ENCODE assay signal across 1 mouse cellular context in the genomic region with DNA sequence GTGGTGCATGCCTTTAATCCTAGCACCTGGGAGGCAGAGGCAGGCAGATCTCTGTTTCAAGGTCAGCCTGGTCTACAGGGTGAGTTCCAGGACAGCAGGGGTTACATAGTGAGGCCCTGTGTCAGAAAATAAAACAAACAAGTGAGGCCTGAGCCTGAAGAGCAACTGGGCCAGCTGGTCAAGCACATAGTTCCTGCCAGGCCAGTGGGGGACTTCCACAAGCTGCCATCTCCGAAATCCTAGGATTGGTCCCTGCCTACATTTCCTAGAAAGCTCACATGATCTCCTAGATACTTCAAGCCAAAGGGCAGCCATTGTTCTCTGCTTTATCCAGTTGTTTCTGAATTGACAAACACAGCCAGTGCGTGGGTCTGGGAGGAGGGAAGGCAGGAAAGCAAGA. TPM values are rescaled to one million over a fixed set of nuclear protein-coding genes. Genes with fewer than 3 reads are reported as not detected.
"Had no signal": no experiment of that assay in that cellular context is flagged by ENCODE, and none has a peak within 500 bp of the region (broad histone marks: within the 10 kb centered on the region; RNA-seq: fewer than 3 reads in every experiment).

No protein-coding gene starts in this region.

RNA-seq across cellular contexts. Expression of gene Dnm1, which starts 57.3 kb away (rescaled TPM):
- polyA plus RNA-seq: inflammation-experienced regulatory T-cells, adult 6 months had no signal
